Comparison of ENCODE assay signal across 7 mouse cellular contexts in genomic region chr15:94557442-94557841, GRCm38 (mm10). TPM values are rescaled to one million over a fixed set of nuclear protein-coding genes. Genes with fewer than 3 reads are reported as not detected.
DNase-seq lines count a peak whose midpoint lies in the region; ATAC-seq and TF ChIP-seq lines count a peak whose summit lies in the region.

No protein-coding gene starts in this region.

- WGBS in intestine, postnatal 0 days = 19% methylated on average over 7 of the region's 7 CpGs
- 25% methylated on average over 7 of the region's 7 CpGs for WGBS in midbrain, embryonic 14.5 days

- H3K27me3 ChIP-seq in intestine, postnatal 0 days (replicated peaks; ENCODE audit: control insufficient read depth, insufficient read depth, low read length) = no peaks in the 10 kb centered on the region
- no peaks in the 10 kb centered on the region for H3K27me3 ChIP-seq in midbrain, embryonic 14.5 days (ENCODE audit: control insufficient read depth, insufficient read depth, low read length)

- no peak overlapping the region for H3K4me3 ChIP-seq in gastrocnemius, adult 2 months
- H3K4me3 ChIP-seq in intestine, postnatal 0 days (ENCODE audit: low read depth, low read length) = no peak overlapping the region
- H3K4me3 ChIP-seq in midbrain, embryonic 14.5 days (replicated peaks; ENCODE audit: low read depth, low read length) = no peak overlapping the region

- intact Hi-C loops in gastrocnemius, adult 2 months (cut with DNase I) = loop anchor here (1.0 to 10.0 kb wide), 2 partner anchors 104 to 1017 kb away; no protein-coding TSS in a partner anchor
- intact Hi-C loops in left cerebral cortex, postnatal 4 days (cut with DNase I) = loop anchor here (2.0 kb wide), 1 partner anchor 103 kb away; no protein-coding TSS in a partner anchor

- no peak overlapping the region for H3K4me2 ChIP-seq in intestine, postnatal 0 days (replicated peaks; ENCODE audit: low read depth)
- H3K4me2 ChIP-seq in midbrain, embryonic 14.5 days (ENCODE audit: low read length) = no peak overlapping the region

- H3K9me3 ChIP-seq in intestine, postnatal 0 days (ENCODE audit: control insufficient read depth) = no peaks in the 10 kb centered on the region
- no peaks in the 10 kb centered on the region for H3K9me3 ChIP-seq in midbrain, embryonic 14.5 days (ENCODE audit: control insufficient read depth, low read length)

- peaks cover 44% of the 10 kb centered on the region; the same call in 1 of the 2 replicates for H3K36me3 ChIP-seq in intestine, postnatal 0 days (ENCODE audit: control insufficient read depth, insufficient read depth)
- no peaks in the 10 kb centered on the region for H3K36me3 ChIP-seq in midbrain, embryonic 14.5 days (ENCODE audit: control insufficient read depth, insufficient read depth, low read length)

- no peaks in the 10 kb centered on the region for H3K4me1 ChIP-seq in intestine, postnatal 0 days (replicated peaks; ENCODE audit: control insufficient read depth, insufficient read depth, low read length)
- no peaks in the 10 kb centered on the region for H3K4me1 ChIP-seq in midbrain, embryonic 14.5 days (ENCODE audit: control insufficient read depth, insufficient read depth, low read length)

- H3K27ac ChIP-seq in gastrocnemius, adult 2 months = no peak overlapping the region
- H3K27ac ChIP-seq in intestine, postnatal 0 days (ENCODE audit: low read depth, low read length) = no peak overlapping the region
- H3K27ac ChIP-seq in midbrain, embryonic 14.5 days (replicated peaks; ENCODE audit: low read depth, low read length) = no peak overlapping the region

- ATAC-seq in intestine, postnatal 0 days = peak; percentile 58
- no peak; the same call in 1 of the 2 replicates for ATAC-seq in midbrain, embryonic 14.5 days (ENCODE audit: low FRiP score, low TSS enrichment)

- DNase-seq in adrenal gland, adult (ENCODE audit: inconsistent age in 2 of 2, low spot score in 1 of 2) = peak; percentile 80 to 95
- peak; percentile 82 to 92 for DNase-seq in cerebellum, postnatal 4 days (ENCODE audit: low spot score in 2 of 2)
- DNase-seq in gastrocnemius, adult 2 months = peak; percentile 83
- DNase-seq in left cerebral cortex, postnatal 4 days = peak; percentile 88
- DNase-seq in midbrain, embryonic 14.5 days = peak; percentile 95
- peak; percentile 61 to 84 for DNase-seq in spleen, adult 18-20 months

- H3K9ac ChIP-seq in intestine, postnatal 0 days (ENCODE audit: low read depth, low read length) = no peak overlapping the region
- no peak overlapping the region for H3K9ac ChIP-seq in midbrain, embryonic 14.5 days (replicated peaks; ENCODE audit: low read length)

- TF ChIP-seq CTCF in gastrocnemius, adult 2 months (IDR thresholded peaks at IDR 0.05) = peak; percentile 99
- TF ChIP-seq CTCF in intestine, postnatal 0 days (IDR thresholded peaks at IDR 0.05; ENCODE audit: low read depth) = peak; percentile 98

RNA-seq across cellular contexts. Expression of gene Irak4, which starts 14.0 kb away (rescaled TPM):
- 1 to 10 TPM; 2.3 to 2.6 TPM for total RNA-seq in gastrocnemius, adult 2 months (2021)
- 16.1 and 18.8 TPM in 2 replicates for polyA plus RNA-seq in intestine, postnatal 0 days (2015; fragmentation: Nextera tagmentation; extraction: Ambion mirVana)
- 1 to 10 TPM; 1.5 to 1.8 TPM for total RNA-seq in left cerebral cortex, postnatal 4 days (2021)
- 0.62 and 1.6 TPM in 2 replicates for polyA plus RNA-seq in midbrain, embryonic 14.5 days (2014; fragmentation: Nextera tagmentation; extraction: Ambion mirVana)

RNA-seq across cellular contexts. Expression of gene Pus7l, which starts 14.1 kb away (rescaled TPM):
- 1 to 10 TPM; 1.5 TPM for total RNA-seq in gastrocnemius, adult 2 months (2021)
- polyA plus RNA-seq in intestine, postnatal 0 days (2015; fragmentation: Nextera tagmentation; extraction: Ambion mirVana) = 2.7 and 2.8 TPM in 2 replicates
- total RNA-seq in left cerebral cortex, postnatal 4 days (2021) = 1 to 10 TPM; 5.4 to 6.0 TPM
- polyA plus RNA-seq in midbrain, embryonic 14.5 days (2014; fragmentation: Nextera tagmentation; extraction: Ambion mirVana) = 5.5 and 7.0 TPM in 2 replicates

RNA-seq across cellular contexts. Expression of gene Twf1, which starts 32.2 kb away (rescaled TPM):
- 10 to 100 TPM in 1 of 2 experiments, 1 to 10 TPM in 1; 9.5 to 10.0 TPM for total RNA-seq in gastrocnemius, adult 2 months (2021)
- polyA plus RNA-seq in intestine, postnatal 0 days (2015; fragmentation: Nextera tagmentation; extraction: Ambion mirVana) = 121 and 122 TPM in 2 replicates
- total RNA-seq in left cerebral cortex, postnatal 4 days (2021) = 10 to 100 TPM; 51.4 to 52.5 TPM
- 82.2 and 99.6 TPM in 2 replicates for polyA plus RNA-seq in midbrain, embryonic 14.5 days (2014; fragmentation: Nextera tagmentation; extraction: Ambion mirVana)

Comparison
In these comparisons a context has a peak if more than half of its experiments do, and no peak if none do; other contexts are left out.
1. RNA of gene Twf1, which starts 32.2 kb away (total RNA-seq): 51.4 to 52.5 TPM in left cerebral cortex, postnatal 4 days; 9.5 to 10.0 TPM in gastrocnemius, adult 2 months; every median in the first group is over 4 times any median in the second.
2. Peak in every context shown above with its lines, with median percentiles within 50 percentile points of each other: DNase-seq.